Mouse (Mus musculus) hindbrain, embryonic 16.5 days (tissue): ENCODE data around the gene Ruvbl1. TPM values are rescaled to one million over a fixed set of nuclear protein-coding genes. Genes with fewer than 3 reads are reported as not detected.

Experiments used
- ATAC-seq: fragments of 200-750 bp; cut with Nextera tagmentation; 2 replicates; pipeline ENCODE4 v1.8.0; 2017; ENCODE audit warnings: moderate TSS enrichment, moderate library complexity
- H3K27ac ChIP-seq: fragments of 300-500 bp; sonication (generic); 2 replicates; pipeline ENCODE4 v1.5.1; 2014; ENCODE audit warnings: low read depth, mild to moderate bottlenecking, control low read depth, low read length, moderate library complexity
- H3K27me3 ChIP-seq: fragments of 300-500 bp; sonication (generic); replicated peaks from 2 replicates; pipeline ENCODE4 v1.6.1; 2014; ENCODE audit warnings: low read length; ENCODE audit not compliant: control insufficient read depth, insufficient read depth
- H3K36me3 ChIP-seq: fragments of 300-500 bp; sonication (generic); 2 replicates; pipeline ENCODE4 v1.6.1; 2014; ENCODE audit warnings: mild to moderate bottlenecking, low read length, moderate library complexity, mixed read lengths; ENCODE audit not compliant: control insufficient read depth, insufficient read depth
- H3K4me1 ChIP-seq: fragments of 300-500 bp; sonication (generic); 2 replicates; pipeline ENCODE4 v1.6.1; 2014; ENCODE audit warnings: low read depth, low read length; ENCODE audit not compliant: control insufficient read depth, insufficient read depth
- H3K4me2 ChIP-seq: fragments of 300-500 bp; sonication (generic); 2 replicates; pipeline ENCODE4 v1.6.1; 2014; ENCODE audit warnings: mild to moderate bottlenecking, low read length, control low read depth, moderate library complexity
- H3K4me3 ChIP-seq: fragments of 300-500 bp; sonication (generic); 2 replicates; pipeline ENCODE4 v1.5.1; 2014; ENCODE audit warnings: mild to moderate bottlenecking, low read length, control low read depth, moderate library complexity
- H3K9ac ChIP-seq: fragments of 300-500 bp; sonication (generic); 2 replicates; pipeline ENCODE4 v1.6.1; 2014; ENCODE audit warnings: low read depth, mild to moderate bottlenecking, control low read depth, low read length, moderate library complexity
- H3K9me3 ChIP-seq: fragments of 300-500 bp; sonication (generic); 2 replicates; pipeline ENCODE4 v1.6.1; 2014; ENCODE audit warnings: mild to moderate bottlenecking, low read length, moderate library complexity; ENCODE audit not compliant: control insufficient read depth
- WGBS: fragments of 180-500 bp; shearing (Covaris S2); extraction: QIAGEN DNeasy Blood & Tissue Kit; methylation state at CpG from one replicate; pipeline ENCODE4 v1.1.7; 2014; 5-methylcytosine and 5-hydroxymethylcytosine counted together
- polyA plus RNA-seq: library from polyadenylated mRNA; unstranded; fragments of >200 nt; fragmentation: Nextera tagmentation; extraction: Ambion mirVana; gene quantifications from 2 replicates; pipeline ENCODE4 v1.2.1, GENCODE M21; 2015

Gene Ruvbl1
- polyA plus RNA-seq, 1 experiment from 2014 or later, result 93.8 TPM

GRCm38 (mm10) chr6:88523451-88523850 is 58.2 kb downstream of the Ruvbl1 start:
- Histone ChIP-seq H3K9me3 (no peaks in the 10 kb centered on the region), H3K27ac (no peak overlapping the region), H3K4me3 (no peak overlapping the region), H3K4me1 (peaks cover 7% of the 10 kb centered on the region), H3K36me3 (no peaks in the 10 kb centered on the region), H3K9ac (no peak overlapping the region), H3K27me3 (no peaks in the 10 kb centered on the region), H3K4me2 (no peak overlapping the region)
- 85% methylated on average over 3 of the region's 3 CpGs for WGBS
- ATAC-seq, result no peak

GRCm38 (mm10) chr6:88524056-88524455 is 58.8 kb downstream of the Ruvbl1 start:
- Histone ChIP-seq H3K27ac (no peak overlapping the region), H3K4me1 (peaks cover 7% of the 10 kb centered on the region), H3K9ac (no peak overlapping the region), H3K27me3 (no peaks in the 10 kb centered on the region), H3K4me3 (no peak overlapping the region), H3K4me2 (no peak overlapping the region), H3K36me3 (no peaks in the 10 kb centered on the region), H3K9me3 (no peaks in the 10 kb centered on the region)
- WGBS, result 94% methylated on average over 4 of the region's 4 CpGs
- no peak for ATAC-seq

- H3K4me1 ChIP-seq, result no peaks in the 10 kb centered on the region
- no peaks in the 10 kb centered on the region for H3K9me3 ChIP-seq
- no peak for ATAC-seq
These were observed 65.1 kb downstream of the Ruvbl1 start for GRCm38 (mm10) chr6:88530306-88530705.

GRCm38 (mm10) chr6:88540093-88540755 is 75.0 kb downstream of the Ruvbl1 start:
- Histone ChIP-seq H3K9me3 (no peaks in the 10 kb centered on the region), H3K9ac (no peak overlapping the region), H3K4me3 (no peak overlapping the region), H3K27ac (no peak overlapping the region), H3K4me2 (no peak overlapping the region), H3K36me3 (no peaks in the 10 kb centered on the region), H3K27me3 (no peaks in the 10 kb centered on the region), H3K4me1 (peaks cover 4% of the 10 kb centered on the region)
- ATAC-seq, result no peak
- WGBS, result 58% methylated on average over 2 of the region's 2 CpGs

More at GRCm38 (mm10) chr6:88530306-88530705, 65.1 kb downstream of the Ruvbl1 start:
- Histone ChIP-seq H3K27me3 (no peaks in the 10 kb centered on the region), H3K9ac (no peak overlapping the region), H3K4me2 (no peak overlapping the region), H3K4me3 (no peak overlapping the region), H3K27ac (no peak overlapping the region), H3K36me3 (no peaks in the 10 kb centered on the region)

GRCm38 (mm10) chr6:88544241-88544640 is 79.0 kb downstream of the Ruvbl1 start:
- Histone ChIP-seq H3K4me1 (peaks cover 9% of the 10 kb centered on the region), H3K27ac (no peak overlapping the region), H3K36me3 (no peaks in the 10 kb centered on the region), H3K4me3 (no peak overlapping the region), H3K27me3 (no peaks in the 10 kb centered on the region), H3K9me3 (no peaks in the 10 kb centered on the region), H3K9ac (no peak overlapping the region), H3K4me2 (no peak overlapping the region)
- 95% methylated on average over 3 of the region's 3 CpGs for WGBS
- ATAC-seq, result no peak

GRCm38 (mm10) chr6:88544644-88545396 is 79.6 kb downstream of the Ruvbl1 start:
- Histone ChIP-seq H3K9ac (0 out of 2 replicates have a peak overlapping the region, but pooled peaks have one; percentile 27), H3K4me1 (peaks cover 9% of the 10 kb centered on the region), H3K27me3 (no peaks in the 10 kb centered on the region), H3K27ac (peak overlapping the region; percentile 3), H3K4me2 (no peak overlapping the region), H3K4me3 (no peak overlapping the region), H3K36me3 (no peaks in the 10 kb centered on the region), H3K9me3 (no peaks in the 10 kb centered on the region)
- ATAC-seq, result no peak
- WGBS, result 24% methylated on average over 11 of the region's 11 CpGs

- H3K9ac ChIP-seq, result 0 out of 2 replicates have a peak overlapping the region, but pooled peaks have one; percentile 27
These were observed 80.2 kb downstream of the Ruvbl1 start for GRCm38 (mm10) chr6:88545397-88545790.

More at GRCm38 (mm10) chr6:88545397-88545790, 80.2 kb downstream of the Ruvbl1 start:
- peak overlapping the region; percentile 3; the same call in 1 of the 2 replicates for H3K27ac ChIP-seq
- H3K4me1 ChIP-seq, result peaks cover 9% of the 10 kb centered on the region
- no peak overlapping the region for H3K4me2 ChIP-seq
- no peaks in the 10 kb centered on the region for H3K36me3 ChIP-seq
- H3K4me3 ChIP-seq, result no peak overlapping the region
- ATAC-seq, result no peak
- H3K27me3 ChIP-seq, result no peaks in the 10 kb centered on the region
- WGBS, result 18% methylated on average over 10 of the region's 10 CpGs
- no peaks in the 10 kb centered on the region for H3K9me3 ChIP-seq

Other genes with a start within 250 kb of the Ruvbl1 start
- gene Dnajb8, start 243.1 kb upstream of the Ruvbl1 start, polyA plus RNA-seq, result not detected in 2 replicates
- 24.4 and 24.9 TPM in 2 replicates for gene Eefsec, start 18.9 kb upstream of the Ruvbl1 start, polyA plus RNA-seq
- 155 and 169 TPM in 2 replicates for gene Sec61a1, start 53.5 kb downstream of the Ruvbl1 start, polyA plus RNA-seq
- 0.60 and 0.74 TPM in 2 replicates for gene Kbtbd12, start 172.5 kb downstream of the Ruvbl1 start, polyA plus RNA-seq